29 mouse cellular contexts compared by ENCODE assay signal in genomic region chr1:138288721-138289120, GRCm38 (mm10). TPM values are rescaled to one million over a fixed set of nuclear protein-coding genes. Genes with fewer than 3 reads are reported as not detected.
DNase-seq lines count a peak whose midpoint lies in the region; ATAC-seq and TF ChIP-seq lines count a peak whose summit lies in the region.
"Had no signal": no experiment of that assay in that cellular context is flagged by ENCODE, and none has a peak within 500 bp of the region (broad histone marks: within the 10 kb centered on the region; RNA-seq: fewer than 3 reads in every experiment).

No protein-coding gene starts in this region.

- no peak overlapping the region for H3K4me3 ChIP-seq in liver, adult 2 months (ENCODE audit: insufficient read depth, low read depth, low read length)
- H3K4me3 ChIP-seq in liver, embryonic 11.5 days (ENCODE audit: low read depth, low read length), result no peak overlapping the region
- no peak overlapping the region for H3K4me3 ChIP-seq in kidney, embryonic 14.5 days (ENCODE audit: low read length)
- H3K4me3 ChIP-seq: embryonic facial prominence, embryonic 15.5 days; forebrain, embryonic 12.5 days; heart, embryonic 12.5 days; hindbrain, embryonic 15.5 days had no signal

- TF ChIP-seq POLR2A in liver, adult 2 months (IDR thresholded peaks at IDR 0.05; ENCODE audit: extremely low read depth, insufficient read depth, low read length), result no peak
- no peak for TF ChIP-seq POLR2A in brain, embryonic 14.5 days (IDR thresholded peaks at IDR 0.05; ENCODE audit: borderline replicate concordance, extremely low read depth, insufficient read depth, insufficient read length, poor library complexity, severe bottlenecking)

- H3K36me3 ChIP-seq in liver, adult 2 months (ENCODE audit: control insufficient read depth, insufficient read depth, low read length), result no peaks in the 10 kb centered on the region
- no peaks in the 10 kb centered on the region for H3K36me3 ChIP-seq in liver, embryonic 11.5 days (ENCODE audit: control insufficient read depth, insufficient read depth, low read length)
- no peaks in the 10 kb centered on the region for H3K36me3 ChIP-seq in kidney, embryonic 14.5 days (ENCODE audit: control insufficient read depth, insufficient read depth, low read length)
- H3K36me3 ChIP-seq: embryonic facial prominence, embryonic 15.5 days; forebrain, embryonic 12.5 days; heart, embryonic 12.5 days; hindbrain, embryonic 15.5 days had no signal

- H3K27me3 ChIP-seq in liver, adult 2 months (ENCODE audit: control insufficient read depth, insufficient read depth, low read length), result no peaks in the 10 kb centered on the region
- H3K27me3 ChIP-seq in liver, embryonic 11.5 days (replicated peaks; ENCODE audit: control insufficient read depth, insufficient read depth, low read length), result no peaks in the 10 kb centered on the region
- no peaks in the 10 kb centered on the region for H3K27me3 ChIP-seq in kidney, embryonic 14.5 days (ENCODE audit: control insufficient read depth, insufficient read depth, low read length)
- H3K27me3 ChIP-seq: CH12.LX; embryonic facial prominence, embryonic 15.5 days; forebrain, embryonic 12.5 days; heart, embryonic 12.5 days; hindbrain, embryonic 15.5 days had no signal

- WGBS in liver, adult 2 months, result 83% methylated on average over 1 of the region's 1 CpGs
- 75% methylated on average over 1 of the region's 1 CpGs for WGBS in liver, embryonic 11.5 days
- 94% methylated on average over 1 of the region's 1 CpGs for WGBS in kidney, embryonic 14.5 days

- no peaks in the 10 kb centered on the region for H3K4me1 ChIP-seq in liver, adult 2 months (ENCODE audit: control insufficient read depth, insufficient read depth, low read length)
- no peaks in the 10 kb centered on the region for H3K4me1 ChIP-seq in liver, embryonic 11.5 days (replicated peaks; ENCODE audit: control insufficient read depth, insufficient read depth, low read length)
- no peaks in the 10 kb centered on the region for H3K4me1 ChIP-seq in kidney, embryonic 14.5 days (ENCODE audit: control insufficient read depth, insufficient read depth, low read length)
- H3K4me1 ChIP-seq: embryonic facial prominence, embryonic 15.5 days; forebrain, embryonic 12.5 days; hindbrain, embryonic 15.5 days had no signal

- TF ChIP-seq CTCF in liver, adult 2 months (IDR thresholded peaks at IDR 0.05; ENCODE audit: low read depth, low read length), result no peak
- TF ChIP-seq CTCF in brain, embryonic 14.5 days (IDR thresholded peaks at IDR 0.05; ENCODE audit: borderline replicate concordance, extremely low read depth, insufficient read depth, insufficient read length), result no peak

- DNase-seq in liver, adult 2 months (ENCODE audit: extremely low read depth, low read depth, low spot score), result peak; percentile 23
- no peak for DNase-seq in liver, embryonic 11.5 days (ENCODE audit: low spot score)
- DNase-seq in CD4-positive helper T cell, adult 2 months (ENCODE audit: low read depth, low spot score), result peak; percentile 48
- peak; percentile 23 for DNase-seq in brain, embryonic 14.5 days (ENCODE audit: low read depth)
- peak; percentile 41 to 67 for DNase-seq in natural killer cell, adult 2 months (ENCODE audit: low spot score in 2 of 2)
- no peak for DNase-seq in left cerebral cortex, postnatal 36 days (ENCODE audit: low spot score in 2 of 2)
- DNase-seq in thymus, postnatal 14 days, result no peak
- DNase-seq: adrenal gland, postnatal 14 days; cerebellum, adult 8-10 months; cerebellum, postnatal 14 days; embryo, embryonic 11 days; gastrocnemius, postnatal 14 days; heart, postnatal 36 days had no signal

- ATAC-seq in liver, embryonic 11.5 days (replicated peaks; ENCODE audit: low FRiP score), result no peak
- no peak for ATAC-seq in kidney, embryonic 14.5 days (ENCODE audit: low FRiP score, low TSS enrichment)
- ATAC-seq: inflammation-experienced regulatory T-cells, adult 6 months; intestine, postnatal 0 days had no signal

- no peaks in the 10 kb centered on the region for H3K79me2 ChIP-seq in liver, adult 2 months (ENCODE audit: control insufficient read depth, insufficient read depth, low read length)

- H3K9ac ChIP-seq in liver, adult 2 months (ENCODE audit: low read depth, low read length), result no peak overlapping the region
- no peak overlapping the region for H3K9ac ChIP-seq in liver, embryonic 11.5 days (ENCODE audit: low read depth, low read length)
- H3K9ac ChIP-seq in kidney, embryonic 14.5 days (ENCODE audit: low read depth, low read length), result no peak overlapping the region
- H3K9ac ChIP-seq: embryonic facial prominence, embryonic 15.5 days; forebrain, embryonic 12.5 days; forebrain, postnatal 0 days; heart, embryonic 12.5 days; hindbrain, embryonic 15.5 days had no signal

- H3K27ac ChIP-seq in liver, adult 2 months (replicated peaks; ENCODE audit: insufficient read depth, low read depth, low read length), result no peak overlapping the region
- H3K27ac ChIP-seq in liver, embryonic 11.5 days (ENCODE audit: low read depth, low read length), result no peak overlapping the region
- H3K27ac ChIP-seq in kidney, embryonic 14.5 days (ENCODE audit: low read depth, low read length), result no peak overlapping the region
- H3K27ac ChIP-seq: embryonic facial prominence, embryonic 15.5 days; forebrain, embryonic 12.5 days; hindbrain, embryonic 15.5 days had no signal

- no peak overlapping the region for H3K4me2 ChIP-seq in liver, embryonic 11.5 days
- H3K4me2 ChIP-seq in kidney, embryonic 14.5 days (replicated peaks; ENCODE audit: low read depth, low read length), result no peak overlapping the region
- H3K4me2 ChIP-seq: embryonic facial prominence, embryonic 15.5 days; forebrain, embryonic 12.5 days; heart, embryonic 12.5 days; hindbrain, embryonic 15.5 days had no signal

- intact Hi-C loops in left cerebral cortex, postnatal 36 days (cut with DNase I), result no loop called here

- H3K9me3 ChIP-seq in liver, embryonic 11.5 days (ENCODE audit: control insufficient read depth, low read length), result no peaks in the 10 kb centered on the region
- H3K9me3 ChIP-seq in kidney, embryonic 14.5 days (ENCODE audit: control insufficient read depth, low read length), result no peaks in the 10 kb centered on the region
- H3K9me3 ChIP-seq: embryonic facial prominence, embryonic 15.5 days; forebrain, embryonic 12.5 days; heart, embryonic 12.5 days; hindbrain, embryonic 15.5 days had no signal

RNA-seq across cellular contexts. Expression of gene Atp6v1g3, which starts 15.2 kb away (rescaled TPM):
- total RNA-seq in liver, adult 2 months (2014; rRNA removed), result not detected in 2 replicates
- polyA plus RNA-seq in liver, adult 2 months (2012; rRNA removed), result not detected in 2 replicates
- polyA plus RNA-seq in liver, embryonic 11.5 days (2014; fragmentation: Nextera tagmentation; extraction: Ambion mirVana), result not detected in 2 replicates
- not detected in 2 replicates for polyA plus RNA-seq in brain, embryonic 14.5 days (2012; rRNA removed)
- 0.37 and 0.95 TPM in 2 replicates for polyA plus RNA-seq in kidney, embryonic 14.5 days (2014; fragmentation: Nextera tagmentation; extraction: Ambion mirVana)
- not detected for total RNA-seq in left cerebral cortex, postnatal 36 days (2021)
- total RNA-seq: adrenal gland, postnatal 14 days; CH12.LX; common myeloid progenitor, adult 5-6 weeks; forebrain, postnatal 0 days; gastrocnemius, adult 18-20 months; gastrocnemius, postnatal 14 days; granulocyte monocyte progenitor cell, adult 5-6 weeks; heart, adult 8-10 months; heart, postnatal 36 days had no signal
- polyA plus RNA-seq: embryonic facial prominence, embryonic 11.5 days; forebrain, embryonic 12.5 days; forebrain, postnatal 0 days; heart, embryonic 12.5 days; heart, embryonic 16.5 days; hindbrain, embryonic 11.5 days; hindbrain, embryonic 15.5 days; intestine, postnatal 0 days had no signal

Comparison
In these comparisons a context has a peak if more than half of its experiments do, and no peak if none do; other contexts are left out.
1. DNase-seq: peak in liver, adult 2 months (single experiment), CD4-positive helper T cell, adult 2 months (single experiment), brain, embryonic 14.5 days (single experiment) and natural killer cell, adult 2 months (2 of 2); none in liver, embryonic 11.5 days (single experiment), left cerebral cortex, postnatal 36 days (0 of 2) and thymus, postnatal 14 days (single experiment).